Mouse (Mus musculus) colon, adult 2 months (tissue): ENCODE measurements around the gene Mixl1. TPM values are rescaled to one million over a fixed set of nuclear protein-coding genes. Genes with fewer than 3 reads are reported as not detected.

Source experiments
- polyA plus RNA-seq: library from polyadenylated mRNA; depleted of rRNA; stranded (reverse); fragments of >200 nt; gene quantifications from 2 replicates; pipeline ENCODE4 v1.2.3, GENCODE M21; 2012; rRNA removed

The Mixl1 gene
- 0.13 TPM in 1 of 2 replicates, not detected in the other for polyA plus RNA-seq

DNA sequence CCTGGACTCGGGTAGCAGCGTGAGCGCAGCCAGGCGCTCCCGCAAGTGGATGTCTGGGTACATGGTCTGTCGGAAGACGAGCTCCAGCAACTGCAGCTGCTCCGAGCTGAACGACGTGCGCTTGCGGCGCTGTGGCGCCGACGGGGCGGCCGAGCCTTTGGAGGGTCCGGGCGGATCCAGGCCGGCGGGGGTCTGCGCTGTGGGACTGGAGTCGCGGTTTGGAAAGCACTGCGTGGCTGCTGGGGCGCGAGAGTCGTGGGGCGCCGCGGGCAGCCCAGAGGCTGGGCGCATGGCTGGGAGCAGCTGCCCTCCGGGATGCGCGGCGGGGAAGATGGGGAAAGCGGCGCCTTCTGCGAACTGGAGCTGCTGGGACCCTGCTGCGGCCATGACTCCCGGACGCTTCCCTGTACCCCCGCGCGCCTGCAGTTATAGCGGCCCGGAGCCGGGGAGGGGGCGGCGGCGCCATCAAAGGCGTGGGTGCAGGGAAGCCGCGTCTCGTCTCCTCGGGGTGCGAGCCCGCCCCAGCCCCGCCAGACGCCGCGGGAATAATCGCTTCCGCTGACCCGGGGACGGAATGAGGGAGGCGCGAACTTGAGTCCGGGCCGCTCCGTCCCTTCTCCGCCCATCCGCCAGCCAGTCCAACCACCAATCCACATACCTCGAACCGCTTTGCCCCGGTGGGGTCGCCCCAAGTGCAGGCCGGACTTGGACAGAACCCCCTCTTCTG, at the start of gene Mixl1:
Gene Mixl1, minus strand, starts transcription at position 409 of the 727 bp plus-strand sequence.

DNA sequence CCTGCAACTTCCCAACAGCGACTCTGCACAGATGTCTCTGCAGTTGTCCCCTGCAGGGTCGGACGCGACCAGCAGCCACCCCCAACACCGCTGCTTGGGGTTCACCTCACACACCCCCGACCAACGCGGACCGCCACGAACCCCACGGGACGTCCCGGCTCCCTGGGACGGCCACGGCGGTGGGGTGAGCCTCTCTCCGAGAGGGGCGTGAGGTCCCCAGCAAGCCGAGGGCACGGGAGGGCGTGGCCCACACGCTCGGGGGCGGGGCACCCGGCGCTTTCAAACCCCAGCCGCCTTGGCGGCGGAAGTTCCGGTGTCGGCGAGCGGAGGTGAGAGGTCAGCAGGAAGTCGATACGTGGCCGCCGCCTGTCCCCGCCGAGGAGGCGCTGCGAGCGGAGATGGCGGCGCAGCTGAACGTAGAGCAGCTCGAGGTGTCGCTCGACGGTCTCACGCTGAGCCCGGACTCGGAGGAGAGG, 28.9 kb upstream of the Mixl1 start, which contains the start of gene Acbd3:
Gene Acbd3, plus strand, starts transcription at position 340 of the 476 bp plus-strand sequence.

Other genes with a start within 250 kb of the Mixl1 start
- 55.6 and 108 TPM in 2 replicates for gene Stum, start 213.5 kb downstream of the Mixl1 start, polyA plus RNA-seq
- 15.4 and 17.2 TPM in 2 replicates for gene Parp1, start 128.1 kb downstream of the Mixl1 start, polyA plus RNA-seq
- gene Lin9, start 55.9 kb downstream of the Mixl1 start, polyA plus RNA-seq: 1.7 and 2.0 TPM in 2 replicates
- gene Acbd3, start 29.0 kb upstream of the Mixl1 start, polyA plus RNA-seq: 19.5 and 20.2 TPM in 2 replicates
- gene H3f3a, start 116.9 kb upstream of the Mixl1 start, polyA plus RNA-seq: 239 and 316 TPM in 2 replicates
- 5.8 and 6.5 TPM in 2 replicates for gene Sde2, start 154.1 kb upstream of the Mixl1 start, polyA plus RNA-seq
- not detected in 2 replicates for gene Lefty2, start 196.1 kb upstream of the Mixl1 start, polyA plus RNA-seq
- 47.6 and 53.9 TPM in 2 replicates for gene Pycr2, start 207.3 kb upstream of the Mixl1 start, polyA plus RNA-seq
- 24.5 and 35.0 TPM in 2 replicates for gene Lefty1, start 238.0 kb upstream of the Mixl1 start, polyA plus RNA-seq
- 143 and 149 TPM in 2 replicates for gene Tmem63a, start 245.3 kb upstream of the Mixl1 start, polyA plus RNA-seq